Mouse (Mus musculus): ENCODE measurements around the gene Gm49378.

Gm49378 gene

DNA sequence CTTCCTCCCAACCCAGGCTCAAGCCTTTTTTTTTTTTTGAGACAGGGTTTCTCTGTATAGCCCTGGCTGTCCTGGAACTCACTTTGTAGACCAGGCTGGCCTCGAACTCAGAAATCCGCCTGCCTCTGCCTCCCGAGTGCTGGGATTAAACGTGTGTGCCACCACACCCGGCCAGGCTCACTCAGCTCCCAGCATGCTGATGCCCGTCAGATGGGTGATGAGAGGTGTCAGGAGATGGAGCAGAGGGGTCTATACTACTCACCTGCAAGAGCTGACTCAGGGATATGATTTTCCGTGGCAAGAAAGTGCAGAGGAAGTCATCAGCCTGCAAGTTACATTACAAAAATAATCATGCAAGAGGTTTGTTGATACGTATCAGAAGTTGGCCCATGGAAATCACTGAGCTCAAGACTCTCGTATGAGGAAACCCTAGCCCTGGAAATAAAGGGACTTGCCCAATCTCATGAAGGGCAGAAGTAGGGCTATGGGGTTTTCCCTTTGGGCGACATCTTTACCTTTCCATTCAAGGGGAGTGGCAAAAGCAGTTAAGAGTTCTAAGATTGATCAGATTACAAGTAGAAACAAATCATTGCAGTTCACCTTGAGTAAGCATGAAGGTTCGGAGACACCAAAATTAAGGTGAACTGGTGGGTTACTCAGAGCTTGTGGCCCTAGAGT lies 47.8 kb downstream of the Gm49378 start:
- peak; percentile 67 for DNase-seq (ENCODE audit: low read depth)

DNA sequence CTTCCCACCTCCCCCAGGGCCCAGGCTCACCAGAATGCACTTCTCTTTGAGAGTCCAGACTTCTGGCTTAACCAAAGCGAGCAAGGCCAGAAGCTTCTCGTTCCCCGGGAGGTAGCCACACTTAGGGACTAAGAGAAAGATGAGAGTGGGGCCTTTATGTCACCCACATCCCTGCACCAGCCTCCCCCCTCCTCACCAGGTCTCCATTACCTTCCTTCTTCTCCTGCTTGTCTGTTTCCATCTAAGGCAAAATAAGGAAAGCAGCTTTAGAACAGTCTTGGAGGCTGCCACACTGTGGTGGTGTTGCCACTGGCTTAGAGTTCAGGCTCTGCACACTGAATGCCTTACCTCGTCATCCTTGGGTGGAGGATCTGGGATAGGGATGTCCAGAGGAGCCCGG lies 48.4 kb downstream of the Gm49378 start:
- DNase-seq (ENCODE audit: low read depth): no peak

DNA sequence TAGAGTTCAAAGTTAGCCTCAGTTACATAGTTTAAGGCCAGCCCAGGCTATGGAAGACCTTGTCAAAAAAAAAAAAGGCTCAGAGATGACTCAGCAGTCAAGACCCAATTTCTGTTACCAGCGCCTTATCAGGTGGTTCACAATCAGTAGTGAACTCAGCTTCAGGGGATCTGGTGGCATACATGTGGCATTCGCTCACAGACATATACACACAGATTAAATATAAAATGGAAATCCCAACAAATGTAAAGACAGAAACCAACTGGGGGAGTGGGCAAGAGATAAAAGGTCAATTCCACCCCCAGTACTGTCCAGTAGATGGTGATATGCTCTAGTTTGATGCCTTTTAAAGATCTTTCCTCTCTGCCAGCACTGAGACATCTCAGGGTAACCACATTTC lies 51.5 kb downstream of the Gm49378 start:
- no peak for DNase-seq (ENCODE audit: low read depth)

DNA sequence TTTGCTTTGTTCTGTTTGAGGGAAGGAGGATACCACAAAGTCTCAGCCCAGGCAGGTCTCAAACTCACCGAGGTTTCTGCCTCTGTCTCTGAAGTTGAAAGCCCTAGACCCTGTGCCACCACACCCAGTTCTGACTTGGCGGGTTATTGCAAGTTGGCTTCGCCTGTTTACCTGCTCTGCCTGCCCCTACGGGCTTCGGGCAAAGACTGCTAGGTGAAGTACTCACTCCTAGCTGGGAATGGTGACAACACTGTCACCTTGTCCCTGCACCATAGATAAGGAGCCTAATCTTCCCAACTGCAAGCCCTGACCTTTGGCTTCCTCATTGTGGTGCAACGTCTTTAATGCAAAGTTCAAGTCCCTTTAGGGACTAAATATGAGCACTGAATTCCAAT lies 52.1 kb downstream of the Gm49378 start:
- DNase-seq (ENCODE audit: low read depth): peak; percentile 75

DNA sequence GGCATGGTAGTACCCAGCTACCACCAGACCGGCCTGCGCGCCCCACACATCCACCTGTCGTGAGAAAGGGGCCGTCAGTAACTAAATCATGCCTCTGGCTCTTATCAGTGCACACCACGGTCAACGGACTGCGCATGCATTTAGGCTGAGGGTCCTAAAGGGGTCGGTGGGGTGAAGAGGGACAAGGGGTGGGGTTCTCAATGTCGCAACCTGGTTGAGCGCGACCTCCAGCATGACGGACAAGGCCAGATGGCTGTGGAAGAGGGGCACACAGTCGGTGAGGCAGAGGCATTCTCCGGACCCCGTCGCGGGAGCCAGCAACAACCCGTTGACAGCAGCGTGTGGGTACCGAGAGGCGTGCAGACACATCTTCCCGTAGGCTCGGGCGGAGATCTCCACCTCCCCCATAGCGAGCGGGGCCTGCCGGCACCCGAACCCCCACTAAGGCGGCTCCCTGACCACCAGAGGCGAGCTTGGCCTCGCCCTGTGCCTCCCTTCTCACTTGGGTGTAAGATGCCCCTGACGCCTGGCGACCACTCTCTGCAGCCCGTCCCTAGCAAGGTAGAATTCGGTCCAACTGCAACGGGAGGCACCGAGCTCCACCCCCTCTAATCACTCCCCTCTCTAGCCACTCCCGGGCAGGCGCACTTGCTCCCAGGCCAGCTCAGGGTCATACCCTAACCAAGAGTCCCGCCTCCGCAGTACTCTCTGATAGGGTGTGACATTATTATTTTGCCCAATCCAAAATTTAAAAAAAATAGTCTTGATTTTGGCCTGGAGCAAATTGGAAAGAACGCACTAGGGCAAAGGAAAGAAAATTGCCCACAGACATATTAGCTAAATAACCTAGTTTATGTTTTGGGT lies 52.8 kb downstream of the Gm49378 start, which contains the start of gene Emc9:
Gene Emc9, minus strand, starts transcription at position 601 of the 864 bp plus-strand sequence.
- DNase-seq (ENCODE audit: low read depth): peak; percentile 78

- no peak for DNase-seq (ENCODE audit: low read depth)
These were observed 53.4 kb downstream of the Gm49378 start for GRCm38 (mm10) chr14:55584303-55584701.

DNA sequence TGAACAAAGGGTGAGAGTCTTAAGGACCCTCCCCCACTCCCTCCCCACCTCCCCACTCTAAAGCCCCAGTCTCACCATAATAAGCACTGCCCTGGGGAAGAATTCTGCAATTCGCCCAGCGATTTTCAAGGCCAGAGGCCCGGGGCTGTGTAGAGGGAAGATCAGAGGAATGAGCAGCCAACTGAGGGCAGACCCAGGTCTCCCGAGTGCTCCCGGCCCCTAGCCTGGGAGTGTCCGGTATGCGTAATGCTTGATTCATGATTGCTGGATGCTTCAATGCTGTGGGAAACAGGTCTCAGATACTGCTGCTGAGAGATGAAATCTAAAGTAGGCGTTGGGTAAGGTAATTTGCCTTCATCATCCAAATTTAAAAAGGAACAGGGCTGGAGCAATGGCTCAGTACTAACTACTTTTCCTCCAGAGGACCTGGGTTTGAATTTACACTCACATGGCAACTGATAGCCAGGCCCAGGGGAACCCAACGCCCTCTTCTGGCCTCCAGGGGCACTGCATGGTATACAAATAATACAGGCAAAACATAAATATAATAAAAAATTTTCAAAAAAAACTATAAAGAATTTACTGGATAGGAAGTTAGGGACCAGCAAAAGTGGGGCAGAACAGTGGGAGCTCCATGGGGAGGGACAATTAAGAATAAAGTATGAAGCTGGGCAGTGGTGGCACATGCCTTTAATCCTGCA lies 55.6 kb downstream of the Gm49378 start:
- peak; percentile 48 for DNase-seq (ENCODE audit: low read depth)

- no peak for DNase-seq (ENCODE audit: low read depth)
These were observed 57.0 kb downstream of the Gm49378 start for GRCm38 (mm10) chr14:55580731-55581130.

GRCm38 (mm10) chr14:55579511-55580496 lies 57.9 kb downstream of the Gm49378 start:
- DNase-seq (ENCODE audit: low read depth): no peak
